Mouse (Mus musculus) brain, embryonic 18.5 days (tissue): ENCODE data around the gene Stk10.

ENCODE experiments used
- DNase-seq: peaks from one replicate; pipeline ENCODE4 v3.0.0-alpha.2; 2012; ENCODE audit warnings: low read depth, low spot score

Gene Stk10

DNA sequence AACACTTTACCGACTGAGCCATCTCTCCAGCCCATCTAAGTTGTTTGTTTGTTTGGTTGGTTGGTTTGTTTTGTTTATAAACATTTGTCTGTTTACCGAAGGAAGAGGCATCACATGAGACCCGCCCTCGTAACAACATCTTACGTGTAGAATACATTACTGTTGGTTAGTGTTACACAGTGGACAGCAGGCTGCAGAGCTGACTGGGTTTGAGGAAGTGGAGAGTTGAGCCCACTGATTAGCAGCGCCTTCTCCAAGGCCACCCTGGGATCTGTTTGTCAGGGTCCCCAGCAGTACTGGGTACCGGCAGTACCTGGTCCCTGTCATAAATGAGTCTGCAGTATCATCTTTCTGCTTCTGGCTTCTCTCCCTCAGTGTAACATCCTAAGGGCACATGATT, 35.0 kb downstream of the Stk10 start:
- DNase-seq = no peak

DNA sequence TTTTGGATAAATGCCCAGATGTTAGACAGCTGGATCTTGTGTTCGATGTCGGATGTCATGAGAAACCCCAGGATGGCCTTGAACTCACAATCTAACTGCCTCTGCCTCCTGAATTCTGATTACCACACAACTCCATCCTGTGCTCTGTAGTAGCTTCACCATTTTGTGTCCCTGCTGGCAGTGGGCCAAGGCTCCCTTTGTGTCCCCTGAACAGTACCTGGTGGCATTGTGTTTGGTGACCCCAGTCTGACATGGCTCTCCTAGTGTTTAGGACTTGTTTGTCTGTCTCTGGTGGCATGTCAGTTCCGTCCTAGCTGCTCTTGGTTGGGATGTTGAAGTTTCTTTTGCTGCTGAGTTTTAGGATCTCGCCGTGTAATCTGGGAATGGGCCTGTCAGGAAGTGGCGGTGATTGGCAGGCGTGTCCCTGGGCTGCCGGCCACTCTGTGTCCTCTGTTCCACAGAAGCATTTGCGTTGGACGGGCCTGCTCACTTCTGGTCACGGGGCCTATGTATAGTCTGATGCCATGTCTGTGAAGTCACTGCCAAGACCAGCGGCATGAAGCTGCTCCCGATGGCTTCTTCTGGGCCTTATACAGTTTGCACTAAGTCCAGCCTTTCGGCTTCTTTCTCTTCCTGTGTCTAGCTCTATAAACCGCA, 35.7 kb downstream of the Stk10 start:
- no peak for DNase-seq

DNA sequence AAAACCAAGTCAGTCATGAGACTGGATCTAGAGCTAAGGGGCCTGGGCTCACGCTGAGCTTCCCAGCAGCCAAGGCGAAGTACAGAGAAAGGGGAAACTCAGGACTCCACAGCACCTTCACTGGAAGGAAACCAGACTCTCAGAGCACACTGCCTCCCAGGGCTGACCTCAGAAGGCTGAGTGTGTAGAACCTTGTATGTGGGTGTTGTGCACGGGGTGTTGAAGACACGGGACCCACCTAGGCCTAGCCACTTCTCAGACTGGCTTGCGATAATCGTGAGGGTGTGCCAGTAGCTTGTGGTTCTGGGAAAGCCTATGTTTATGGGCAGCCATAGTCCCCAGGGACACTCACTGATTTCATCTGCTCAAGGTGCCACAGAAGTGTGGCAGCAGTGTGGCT, 38.0 kb downstream of the Stk10 start:
- no peak for DNase-seq

DNA sequence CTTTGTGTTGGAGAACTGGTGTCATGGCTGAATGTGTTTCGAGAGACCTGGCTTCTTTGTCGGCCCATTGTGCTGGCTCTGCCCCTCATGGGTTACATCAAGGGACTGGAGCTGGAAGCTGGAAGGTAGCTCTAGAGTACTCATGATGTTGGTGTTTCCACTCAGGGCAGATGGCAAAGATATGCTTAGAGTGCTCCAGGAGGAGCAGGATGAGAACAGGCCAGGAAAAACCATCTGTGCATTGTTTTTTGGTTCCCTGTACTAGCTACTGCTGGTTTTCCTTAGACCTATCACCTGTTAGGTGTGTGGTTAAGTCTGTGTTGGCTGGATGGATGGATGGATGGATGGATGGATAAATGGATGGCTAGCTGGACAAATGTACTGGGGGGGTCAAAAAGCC, 40.6 kb downstream of the Stk10 start:
- no peak for DNase-seq

DNA sequence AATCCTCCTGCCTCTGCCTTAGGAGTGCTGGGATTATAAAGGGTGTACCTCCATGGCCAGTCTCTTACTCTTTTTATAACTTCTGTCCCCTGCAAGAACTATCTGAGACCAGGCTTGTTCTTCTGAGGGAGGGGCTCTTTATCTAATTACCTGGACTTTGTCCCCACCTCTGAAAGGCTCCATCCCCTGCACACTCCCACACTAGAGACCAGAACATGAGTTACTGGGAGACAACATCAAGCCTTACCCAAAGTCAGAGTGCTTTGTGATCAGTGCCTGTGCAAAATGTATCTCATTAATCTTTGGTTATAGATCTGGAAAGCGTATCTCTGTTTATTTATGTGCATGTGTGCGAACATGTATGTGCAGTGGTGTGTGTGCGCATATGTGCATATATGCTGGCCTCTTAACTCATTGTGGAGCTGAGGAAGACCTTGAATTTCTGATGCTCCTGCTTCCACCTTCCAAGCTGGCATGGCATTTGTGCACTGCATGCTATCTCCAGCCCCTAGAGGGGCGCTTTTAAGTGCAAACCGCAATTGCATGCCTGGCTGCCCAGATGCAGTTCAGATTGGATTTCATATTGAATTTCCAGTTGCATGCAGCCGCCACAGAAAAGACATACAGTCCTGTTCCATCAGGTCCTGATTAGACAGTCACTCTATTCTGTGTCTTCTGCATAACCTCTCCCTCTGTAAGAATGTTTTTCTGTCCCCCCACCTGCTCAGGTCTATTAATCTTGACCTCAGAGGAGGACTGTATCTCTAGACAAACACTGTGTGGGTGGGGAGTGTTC, 43.1 kb downstream of the Stk10 start:
- no peak for DNase-seq

DNA sequence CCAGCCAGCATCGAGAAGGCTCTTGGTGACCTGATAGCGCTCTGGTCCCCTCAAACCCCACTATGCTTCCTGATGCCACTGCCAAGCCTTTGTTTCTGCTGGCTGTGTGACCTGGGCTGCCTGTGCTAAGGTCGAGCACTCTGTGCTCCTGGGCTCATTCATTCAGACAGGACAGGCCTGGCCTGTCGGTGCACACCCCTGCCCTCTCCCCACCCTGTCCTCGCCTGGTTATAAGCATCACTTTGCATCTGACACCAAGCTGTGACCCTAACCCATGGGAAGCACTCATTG, 43.6 kb downstream of the Stk10 start:
- no peak for DNase-seq

DNA sequence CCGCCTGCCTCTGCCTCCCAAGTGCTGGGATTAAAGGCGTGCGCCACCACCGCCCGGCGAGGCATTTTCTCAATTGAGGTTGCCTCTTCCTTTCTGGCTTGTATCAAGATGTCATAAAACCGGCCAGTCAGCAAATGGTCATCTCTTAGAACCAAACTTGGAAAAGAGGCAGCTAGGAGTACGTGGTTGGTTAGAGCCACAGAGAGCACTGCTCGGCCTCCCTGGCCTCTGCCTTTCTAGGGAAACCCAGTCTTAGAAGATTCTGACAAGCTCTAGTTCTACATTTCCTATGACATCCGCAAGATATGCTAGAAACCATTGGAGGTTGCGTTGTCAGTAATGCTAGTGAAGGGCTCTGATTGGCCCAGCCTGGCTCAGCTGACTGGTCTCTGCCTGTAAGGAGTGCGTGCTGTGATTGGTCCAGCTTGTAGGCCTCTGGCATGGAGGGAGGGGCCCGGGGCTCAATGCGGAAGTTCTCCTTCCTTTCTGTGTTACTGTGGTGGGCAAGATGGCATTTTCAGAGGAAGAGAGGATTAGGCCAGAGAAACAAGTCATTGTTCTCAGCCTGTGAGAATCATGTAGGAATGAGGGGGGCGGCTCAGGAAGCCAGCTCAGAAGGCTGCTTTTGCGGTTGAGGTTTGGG, 47.3 kb downstream of the Stk10 start:
- DNase-seq = no peak

DNA sequence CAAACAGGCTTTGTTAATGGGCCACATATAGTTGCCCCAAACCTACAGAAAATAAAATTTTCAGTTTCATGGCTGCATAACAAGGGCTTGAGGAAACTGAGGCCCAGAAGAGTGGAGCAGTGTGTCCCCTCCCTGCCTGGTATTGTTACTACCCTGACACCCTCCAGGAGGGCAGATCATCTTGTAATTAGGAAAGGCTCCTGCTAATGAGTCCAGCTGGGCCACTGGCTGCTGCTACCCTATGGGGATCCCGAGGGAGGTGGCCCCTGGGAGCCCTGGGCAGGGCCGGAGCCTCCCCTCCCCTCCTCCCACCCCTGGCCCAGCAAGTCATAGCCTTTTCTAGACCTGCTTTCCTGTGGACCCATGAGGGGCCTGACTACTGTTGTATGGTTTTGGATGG, 47.9 kb downstream of the Stk10 start:
- no peak for DNase-seq

DNA sequence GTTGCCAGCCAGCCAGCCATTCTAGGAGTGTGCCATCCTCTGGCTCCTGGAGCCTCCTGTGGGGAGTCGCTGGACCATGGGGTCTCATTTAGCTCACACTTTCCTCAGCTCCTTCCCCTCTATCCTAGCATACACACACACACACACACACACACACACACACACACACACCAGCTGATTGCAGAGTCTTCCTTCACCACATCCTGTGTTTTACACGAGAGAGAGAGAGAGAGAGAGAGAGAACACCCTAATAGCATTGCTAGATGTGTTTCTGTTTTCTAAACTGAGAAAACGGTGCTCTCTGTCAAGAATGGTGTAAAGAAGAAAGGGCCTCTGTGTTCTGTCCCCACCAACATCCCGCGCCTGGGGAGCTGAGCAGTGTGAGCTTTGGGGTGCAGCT, 49.7 kb downstream of the Stk10 start:
- DNase-seq = no peak

DNA sequence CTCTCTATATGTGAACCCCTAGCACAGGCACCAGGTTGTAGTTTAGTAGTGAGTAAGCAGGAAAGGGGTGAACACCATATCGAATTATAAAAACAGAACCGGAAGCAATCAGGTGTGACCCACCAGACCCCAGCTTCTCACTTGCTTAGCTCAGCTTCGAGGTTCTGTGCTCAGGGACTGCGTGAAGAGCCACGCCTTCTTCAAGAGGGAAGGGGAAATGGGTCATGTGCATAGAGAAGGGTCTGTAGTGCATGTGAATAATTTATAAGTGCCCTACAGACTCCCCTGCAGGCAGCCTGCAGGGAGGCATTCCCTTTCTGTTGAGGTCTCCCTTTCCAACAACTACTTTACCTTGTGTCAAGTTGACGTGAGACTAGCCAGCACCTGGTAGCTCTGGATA, 52.9 kb downstream of the Stk10 start:
- no peak for DNase-seq

DNA sequence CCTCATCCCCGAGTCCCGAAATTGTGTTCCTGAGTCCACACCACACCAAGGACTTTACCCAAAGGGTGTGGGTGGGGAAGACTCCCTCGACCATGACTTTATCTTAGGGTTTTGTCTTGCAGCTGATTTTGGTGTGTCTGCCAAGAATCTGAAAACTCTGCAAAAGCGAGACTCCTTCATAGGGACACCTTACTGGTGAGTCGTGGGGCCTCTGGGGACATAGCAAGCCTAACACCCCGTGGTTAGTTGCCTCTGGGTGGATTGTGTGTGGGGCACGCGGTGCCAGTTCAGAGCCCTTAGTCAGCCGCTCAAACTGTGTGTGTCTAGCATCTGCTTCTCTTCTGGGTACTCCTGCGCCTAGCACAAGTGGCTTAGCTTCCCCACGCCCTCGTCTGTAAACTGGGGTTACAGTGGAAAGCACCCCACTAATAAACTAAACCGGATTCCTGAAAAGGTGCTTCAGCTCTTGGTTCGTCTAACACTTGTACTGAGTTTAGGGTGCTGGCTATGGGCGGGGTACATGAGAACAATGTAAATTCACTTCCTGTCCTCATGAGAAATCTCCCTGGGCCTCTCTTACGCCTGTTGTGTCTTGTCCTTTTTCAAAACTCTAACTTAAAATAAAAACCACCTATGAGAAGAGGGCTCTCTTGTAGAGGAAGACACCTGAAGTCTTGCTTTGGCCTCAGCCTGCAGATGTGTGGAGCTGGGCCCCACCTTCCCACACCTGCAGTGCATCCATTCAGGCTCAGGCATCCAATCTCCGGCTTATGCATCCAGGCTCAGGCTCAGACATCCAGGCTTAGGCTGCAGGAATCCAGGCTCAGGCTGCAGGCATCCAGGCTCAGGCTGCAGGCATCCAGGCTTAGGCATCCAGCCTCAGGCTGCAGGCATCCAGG, 54.3 kb downstream of the Stk10 start:
- DNase-seq = no peak

DNA sequence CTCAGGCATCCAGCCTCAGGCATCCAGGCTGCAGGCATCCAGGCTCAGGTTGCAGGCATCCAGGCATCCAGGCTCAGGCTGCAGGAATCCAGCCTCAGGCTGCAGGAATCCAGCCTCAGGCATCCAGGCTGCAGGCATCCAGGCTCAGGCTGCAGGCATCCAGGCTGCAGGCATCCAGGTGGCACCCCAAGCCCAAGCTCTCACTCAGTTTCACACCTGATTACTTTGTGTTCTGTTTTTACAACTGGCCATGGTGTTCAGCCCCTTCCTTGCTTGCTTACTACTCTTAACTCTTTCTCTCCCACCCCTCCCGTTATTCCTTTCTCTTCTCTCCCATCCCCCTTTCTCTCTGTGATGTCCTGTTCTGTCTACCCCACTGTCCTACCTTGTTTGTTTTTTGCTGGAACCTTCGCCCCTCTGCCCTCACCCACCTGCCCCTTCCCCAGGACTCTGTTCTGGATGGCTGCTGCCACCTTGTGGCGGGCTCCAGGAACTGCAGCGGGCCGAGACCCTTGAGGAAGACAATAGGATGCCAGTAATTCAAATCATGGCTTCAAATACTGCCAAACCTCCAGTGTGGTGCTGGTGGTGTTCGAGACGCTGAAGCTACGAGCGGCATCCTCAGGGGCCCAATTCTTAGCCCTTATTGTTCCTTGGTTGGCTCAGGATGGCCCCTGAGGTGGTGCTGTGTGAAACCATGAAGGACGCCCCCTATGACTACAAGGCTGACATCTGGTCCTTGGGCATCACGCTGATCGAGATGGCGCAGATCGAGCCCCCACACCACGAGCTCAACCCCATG, 55.2 kb downstream of the Stk10 start:
- peak; percentile 30 for DNase-seq

DNA sequence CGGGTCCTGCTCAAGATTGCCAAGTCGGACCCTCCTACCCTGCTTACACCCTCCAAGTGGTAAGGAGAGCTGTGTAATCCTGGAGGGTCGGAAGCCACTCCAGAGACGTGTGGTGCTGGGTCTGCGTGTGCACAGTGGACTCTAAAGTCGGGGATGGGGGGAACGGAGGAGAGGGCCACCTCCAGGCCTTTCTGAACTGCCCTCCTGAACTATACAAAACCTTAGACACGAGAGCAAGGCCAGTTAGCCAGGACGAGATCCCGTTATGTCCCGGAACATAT, 55.7 kb downstream of the Stk10 start:
- DNase-seq = no peak

DNA sequence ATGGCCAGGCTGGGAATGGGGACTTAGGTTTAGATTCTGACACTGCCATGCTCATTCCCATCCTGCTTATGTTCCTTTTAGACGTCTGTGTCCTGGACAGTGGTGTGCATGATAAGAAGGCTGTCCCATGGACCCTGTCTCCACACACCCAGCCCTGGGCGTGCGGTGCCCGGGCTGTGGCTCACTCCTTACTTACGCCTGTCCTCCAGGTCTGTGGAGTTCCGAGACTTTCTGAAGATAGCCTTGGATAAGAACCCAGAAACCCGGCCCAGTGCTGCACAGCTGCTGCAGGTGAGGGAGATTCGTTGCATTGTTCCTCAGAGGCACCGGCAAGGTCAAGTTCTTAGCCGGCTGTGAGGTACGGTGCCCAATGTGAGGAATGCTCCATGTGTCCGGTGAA, 56.1 kb downstream of the Stk10 start:
- no peak for DNase-seq

DNA sequence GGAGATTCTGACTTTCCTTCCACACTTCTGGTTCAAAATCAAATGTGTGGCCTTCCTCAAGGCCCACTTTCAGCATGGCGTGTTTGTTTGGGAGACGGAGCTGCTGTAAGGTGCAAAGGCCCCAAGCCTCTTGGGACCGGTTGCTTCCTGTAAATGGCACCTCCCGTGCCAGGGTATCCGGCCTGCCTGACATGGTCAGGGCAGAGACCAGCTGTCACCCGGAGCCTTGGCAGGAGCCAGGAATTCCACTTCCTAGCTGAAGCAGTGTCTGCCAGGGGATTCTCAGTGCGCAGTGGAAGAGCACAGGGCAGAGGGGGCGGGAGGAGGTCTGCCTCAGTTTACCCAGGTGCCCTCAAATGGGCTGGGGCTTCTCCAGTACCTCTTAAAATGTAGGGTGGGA, 56.7 kb downstream of the Stk10 start:
- no peak for DNase-seq

DNA sequence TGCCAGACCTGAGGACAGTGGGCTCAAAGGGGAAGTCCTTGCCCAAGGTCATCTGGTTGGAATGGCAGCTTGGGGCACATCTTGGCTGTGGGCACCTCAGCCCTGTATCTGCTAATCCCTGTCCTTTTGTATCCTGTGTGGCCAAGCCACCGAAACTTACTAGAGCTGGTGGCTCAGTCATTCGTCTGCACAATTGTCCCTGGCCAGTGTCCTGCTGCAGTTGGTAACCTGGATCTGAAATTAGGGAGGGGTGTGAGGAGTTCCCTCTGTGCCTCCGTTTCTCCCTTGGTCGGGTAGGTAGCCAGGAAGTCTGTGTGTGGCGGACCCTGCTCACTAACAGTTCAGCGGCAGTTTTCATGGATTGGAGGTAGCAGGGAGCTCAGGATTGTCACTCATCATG, 57.1 kb downstream of the Stk10 start:
- no peak for DNase-seq

DNA sequence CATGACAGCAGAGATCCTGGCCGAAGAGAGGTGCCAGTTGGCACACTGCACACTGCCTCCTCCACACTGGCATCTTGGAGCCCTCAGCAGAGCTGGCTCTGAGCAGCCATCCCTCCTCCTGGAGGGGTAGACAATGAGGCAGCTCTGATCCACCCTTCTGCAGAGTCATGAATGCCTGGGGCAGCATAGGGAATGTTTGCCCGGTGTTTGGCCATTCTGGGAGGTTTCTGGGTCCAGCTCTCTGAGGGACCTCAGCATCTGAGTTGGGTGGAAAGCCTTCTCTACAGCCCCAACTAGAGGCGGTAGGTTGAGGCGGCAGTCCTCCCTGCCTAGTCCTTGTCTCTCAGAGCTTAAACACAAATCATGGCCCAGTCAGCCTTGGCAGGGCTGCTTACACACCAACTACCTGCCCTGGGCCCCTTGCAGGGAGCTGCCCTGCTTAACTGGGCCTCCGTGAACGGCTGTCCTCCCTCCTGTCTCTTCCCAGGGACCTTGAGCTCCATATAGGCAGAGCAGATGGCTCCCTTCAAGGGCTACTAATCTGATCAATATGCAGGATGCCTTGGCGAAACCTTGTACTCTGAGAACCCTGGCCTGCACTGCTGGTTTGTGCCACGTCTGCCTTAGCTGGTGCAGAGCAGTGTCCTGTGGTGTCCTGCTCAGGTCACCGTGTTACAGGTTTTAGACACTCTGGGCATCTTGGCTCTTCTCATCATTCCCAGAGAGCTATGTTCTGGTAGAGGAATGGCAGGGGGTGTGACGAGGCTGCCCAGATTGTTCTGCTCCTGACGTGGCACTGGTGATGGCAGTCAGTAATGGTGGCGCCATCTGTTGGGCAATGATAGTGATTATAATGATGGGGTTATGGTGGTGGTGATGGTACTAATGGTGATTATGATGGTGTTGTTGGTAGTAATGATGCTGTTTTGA, 59.1 kb downstream of the Stk10 start:
- DNase-seq = peak; percentile 32

DNA sequence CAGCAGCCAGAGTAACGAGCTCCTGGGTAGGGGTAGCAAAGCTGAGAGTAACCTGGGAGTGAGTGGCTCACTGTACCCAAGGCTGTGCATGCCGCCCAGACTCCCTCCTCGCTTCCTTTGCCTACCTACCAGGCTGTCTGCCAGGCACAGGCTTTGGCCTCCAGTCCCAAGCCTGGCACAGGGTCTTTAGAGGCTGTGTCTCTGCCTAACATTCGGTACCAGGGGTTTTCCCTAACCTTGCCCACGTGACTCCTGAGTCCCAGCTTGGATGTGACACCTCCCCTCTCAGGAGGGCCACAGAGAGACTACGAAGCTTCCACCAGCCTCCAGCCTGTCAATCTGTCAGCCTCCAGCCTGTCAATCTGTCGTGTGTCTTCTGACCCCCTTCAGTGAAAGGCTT, 60.0 kb downstream of the Stk10 start:
- DNase-seq = no peak

DNA sequence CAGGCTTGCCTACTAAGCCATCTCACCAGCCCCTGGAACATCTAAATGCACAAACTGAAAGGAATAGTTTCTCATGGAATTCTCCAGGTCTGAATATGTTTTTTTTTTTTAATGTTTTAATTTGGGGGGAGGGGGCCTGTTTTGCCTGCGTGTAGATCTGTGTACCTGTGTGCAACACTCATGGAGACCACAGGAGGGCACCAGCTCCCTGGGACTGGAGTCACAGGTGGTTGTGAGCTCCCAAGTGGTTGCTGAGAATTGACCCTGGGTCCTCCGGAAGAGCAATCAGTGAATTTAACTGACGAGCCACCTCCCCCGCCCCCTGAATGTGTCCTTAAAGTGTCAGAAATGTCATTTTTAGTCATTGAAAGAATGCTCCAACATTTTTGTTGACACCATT, 61.0 kb downstream of the Stk10 start:
- DNase-seq = no peak

DNA sequence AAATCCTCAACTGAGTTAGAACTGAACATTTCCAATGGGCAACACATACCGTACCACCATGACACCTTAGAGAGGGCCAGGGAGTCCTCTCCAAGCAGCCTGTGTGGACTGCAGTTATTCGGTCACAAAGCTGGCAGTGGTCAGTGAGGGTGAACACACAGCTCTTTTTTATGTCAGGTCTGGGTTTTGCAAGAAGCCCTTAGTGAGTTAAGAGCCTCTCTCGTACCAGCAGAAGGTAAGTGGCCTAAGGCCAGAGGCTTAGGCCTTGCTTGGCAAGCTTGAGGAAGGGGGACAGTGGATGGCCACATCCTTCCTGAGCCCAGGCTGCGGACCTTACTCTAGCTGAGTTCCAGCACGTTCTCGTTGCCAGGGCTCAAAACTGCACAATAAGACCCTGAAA, 67.3 kb downstream of the Stk10 start:
- DNase-seq = no peak
